Mouse (Mus musculus) kidney, adult 9 months (tissue): Measurements from ENCODE around the gene 1700067P10Rik.

Source experiments
- DNase-seq: peaks from one replicate; pipeline ENCODE4 v3.0.0; 2022

Gene 1700067P10Rik

DNA sequence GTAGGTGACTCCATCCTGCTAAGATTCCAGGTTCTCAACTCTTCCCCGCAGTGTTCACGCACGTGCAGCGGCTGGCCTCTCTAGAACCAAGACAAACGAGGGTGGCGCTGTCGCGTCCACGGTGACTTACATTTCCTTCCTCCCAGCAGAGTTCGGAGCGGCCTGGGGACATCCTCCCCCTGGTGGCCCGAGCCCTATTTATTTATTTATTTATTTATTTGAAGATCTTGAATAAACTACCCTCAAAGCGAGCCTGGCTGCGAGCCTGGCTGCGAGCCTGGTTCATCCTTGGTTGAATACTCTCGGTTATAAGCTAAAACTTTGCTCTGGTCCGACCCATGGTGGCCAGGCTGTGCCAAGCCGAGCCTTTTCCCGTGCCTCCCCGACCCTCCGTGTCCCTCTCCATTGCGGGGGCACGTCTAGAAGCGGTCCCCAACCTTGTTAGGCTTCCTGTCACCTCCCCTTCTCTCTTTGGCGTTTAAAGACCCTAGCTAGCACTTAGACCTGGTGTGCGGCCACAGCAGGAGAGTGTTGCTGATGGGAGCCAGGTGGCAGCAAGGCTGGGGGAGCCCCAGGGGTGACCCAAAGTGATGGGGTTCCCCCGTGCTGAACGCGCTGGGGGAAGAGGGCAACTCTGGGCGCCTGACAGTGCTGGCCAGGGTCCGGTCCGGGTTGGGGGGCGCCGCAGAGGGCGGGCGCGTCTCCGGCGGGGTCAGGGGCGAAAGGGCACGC is 8.1 kb downstream of the 1700067P10Rik start:
- peak; percentile 23 for DNase-seq

DNA sequence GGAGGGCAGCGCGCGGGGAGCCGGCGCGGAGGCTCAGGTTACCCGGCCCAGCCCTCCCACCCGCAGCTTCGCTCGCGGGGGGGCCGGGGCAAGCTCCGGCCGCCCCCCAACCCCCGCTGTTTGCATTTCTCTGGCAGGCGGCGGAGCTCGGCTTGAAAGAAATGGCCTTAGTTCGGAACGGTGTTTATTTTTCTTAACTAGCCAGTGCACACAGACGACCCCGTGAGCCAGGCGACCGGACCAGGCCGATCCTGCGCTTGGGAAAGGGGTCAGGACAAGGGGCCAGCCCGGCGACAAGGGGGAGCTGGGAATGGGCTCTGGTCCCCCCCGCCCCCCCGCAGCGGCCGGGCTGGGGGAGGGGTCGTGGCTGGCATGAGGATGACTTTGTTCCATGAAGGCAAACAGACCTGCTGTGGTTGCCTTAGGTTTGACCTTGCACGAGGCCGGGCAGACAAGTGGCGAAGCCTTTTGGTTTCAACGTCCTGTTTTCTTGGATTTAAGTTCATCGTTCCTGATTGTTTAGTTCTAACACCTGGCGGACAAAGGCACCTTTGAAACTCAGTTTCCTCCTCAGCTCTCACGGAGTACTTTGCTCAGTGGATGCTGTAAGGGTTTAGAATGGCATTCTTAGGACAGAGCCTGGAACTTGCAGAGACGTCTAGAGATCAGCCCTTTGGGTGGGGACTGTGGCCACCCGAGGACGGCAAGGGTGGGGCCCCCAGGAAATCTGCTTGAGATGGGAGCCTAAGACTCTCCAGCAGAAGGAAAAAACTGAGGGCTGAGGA is 8.8 kb downstream of the 1700067P10Rik start:
- no peak for DNase-seq

DNA sequence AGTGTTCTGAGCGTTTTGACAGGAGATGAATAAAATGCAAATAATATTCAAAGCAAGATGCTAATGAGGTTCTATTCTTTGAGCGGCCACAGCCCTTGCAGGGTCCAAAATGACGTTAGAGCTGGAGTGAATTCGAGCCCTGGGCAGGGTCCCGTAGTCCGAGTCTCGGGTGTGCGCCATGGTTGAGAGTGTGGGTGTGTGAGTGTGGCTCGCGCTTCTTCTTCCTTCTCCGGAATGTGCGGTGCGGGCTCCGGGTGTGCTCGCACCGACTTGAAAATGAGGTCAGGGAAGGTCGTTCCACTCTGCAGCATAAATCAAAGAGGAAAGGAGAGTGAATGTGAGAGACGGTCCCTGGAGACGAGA is 9.4 kb downstream of the 1700067P10Rik start:
- DNase-seq = no peak

DNA sequence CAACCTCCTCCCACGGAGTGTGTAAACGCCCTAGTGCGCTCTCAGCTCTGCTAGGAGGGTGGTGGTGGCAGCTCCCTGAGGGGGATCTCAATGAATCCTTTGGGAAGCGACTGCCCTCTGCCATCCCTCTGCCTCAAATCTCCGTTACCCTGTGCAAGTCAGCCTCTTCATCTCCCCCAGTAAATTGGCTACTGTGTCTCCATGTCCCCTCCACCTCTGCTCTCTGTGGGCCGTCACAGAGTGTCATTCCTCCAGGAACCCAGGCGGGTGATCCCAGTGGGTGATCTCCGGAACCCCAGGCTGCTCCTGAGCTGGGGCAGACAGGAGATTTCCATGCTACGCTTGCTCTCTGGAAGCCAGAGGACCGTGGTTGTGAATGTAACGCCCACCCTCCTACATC is 10.2 kb downstream of the 1700067P10Rik start:
- no peak for DNase-seq

DNA sequence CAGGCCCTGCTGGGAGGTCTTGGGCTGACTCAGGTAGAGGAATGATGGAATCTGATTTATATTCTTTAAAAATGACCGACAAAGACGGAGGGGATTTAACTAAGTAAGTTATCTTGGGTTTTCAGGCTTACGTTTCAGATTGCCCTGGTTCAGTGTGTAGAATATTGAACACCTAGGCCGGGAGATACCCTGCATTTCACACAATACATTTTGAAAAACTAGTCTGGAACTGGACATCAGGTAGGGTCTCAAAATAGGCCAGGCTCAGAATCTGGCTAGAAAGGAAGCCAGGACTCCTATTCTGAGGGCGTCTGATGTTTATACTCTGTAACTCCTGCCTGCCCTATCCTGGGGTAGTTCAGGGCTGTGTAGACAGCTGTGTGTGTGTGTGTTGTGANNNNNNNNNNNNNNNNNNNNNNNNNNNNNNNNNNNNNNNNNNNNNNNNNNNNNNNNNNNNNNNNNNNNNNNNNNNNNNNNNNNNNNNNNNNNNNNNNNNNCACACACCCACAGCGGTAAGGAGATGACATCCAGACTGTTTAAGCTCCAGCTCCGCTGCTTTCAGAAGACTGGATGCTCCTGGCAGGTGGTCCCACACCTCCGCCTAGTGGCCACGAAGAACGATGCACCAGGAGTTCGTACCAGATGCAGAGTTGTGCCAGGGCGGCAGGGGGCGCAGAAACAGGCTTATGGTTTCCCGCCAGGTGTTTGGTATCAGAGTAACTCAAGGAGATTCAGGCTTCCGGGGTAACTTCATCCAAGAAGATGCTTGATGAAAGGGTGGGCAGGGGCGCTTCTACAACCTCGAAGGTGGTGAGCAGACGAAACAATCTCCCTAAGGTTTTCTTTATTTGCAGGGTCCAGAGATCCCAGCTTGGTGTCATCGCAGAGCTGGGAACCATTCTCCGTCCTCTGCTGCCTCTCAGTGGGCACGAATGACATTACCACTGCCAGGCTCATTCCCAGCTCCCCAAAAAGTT is 11.6 kb downstream of the 1700067P10Rik start:
- DNase-seq = peak; percentile 90

DNA sequence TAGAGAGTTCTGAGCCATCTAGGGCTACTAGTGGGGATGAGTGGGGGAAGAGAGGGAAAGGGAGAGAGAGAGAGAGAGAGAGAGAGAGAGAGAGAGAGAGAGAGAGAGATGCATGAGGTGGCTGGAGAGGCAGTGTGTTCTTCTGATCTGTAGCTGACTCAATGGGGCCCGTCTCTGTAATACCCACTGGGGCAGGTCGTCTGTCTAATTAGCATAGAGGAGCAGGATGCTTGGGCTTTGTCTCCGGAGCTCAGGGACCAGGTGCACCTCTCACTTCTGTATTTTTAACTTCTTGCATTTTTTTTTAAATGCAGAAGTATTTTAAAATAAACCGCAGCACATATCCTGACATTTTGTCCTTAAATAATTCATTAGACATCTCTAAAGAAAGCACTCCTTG is 18.2 kb downstream of the 1700067P10Rik start:
- DNase-seq = no peak

DNA sequence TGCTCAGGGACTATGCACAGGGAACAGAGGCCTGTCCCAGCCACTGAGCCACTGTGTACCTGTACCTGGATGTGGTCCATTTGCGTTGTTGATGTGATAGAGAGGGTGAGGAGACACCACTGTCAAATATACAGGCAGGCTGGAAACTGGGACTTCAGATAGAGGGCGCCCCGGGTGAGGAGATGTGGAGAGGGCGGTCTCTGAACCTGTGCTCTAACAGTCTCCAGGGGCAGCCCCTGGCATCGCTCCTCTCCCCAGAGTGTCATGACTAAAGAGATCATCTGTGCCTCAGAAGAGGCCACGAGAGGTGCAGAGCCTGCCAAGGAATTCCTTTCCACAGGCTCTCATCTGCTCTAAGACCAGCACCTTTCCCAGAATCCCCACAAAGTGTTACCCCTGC is 18.7 kb downstream of the 1700067P10Rik start:
- no peak for DNase-seq

DNA sequence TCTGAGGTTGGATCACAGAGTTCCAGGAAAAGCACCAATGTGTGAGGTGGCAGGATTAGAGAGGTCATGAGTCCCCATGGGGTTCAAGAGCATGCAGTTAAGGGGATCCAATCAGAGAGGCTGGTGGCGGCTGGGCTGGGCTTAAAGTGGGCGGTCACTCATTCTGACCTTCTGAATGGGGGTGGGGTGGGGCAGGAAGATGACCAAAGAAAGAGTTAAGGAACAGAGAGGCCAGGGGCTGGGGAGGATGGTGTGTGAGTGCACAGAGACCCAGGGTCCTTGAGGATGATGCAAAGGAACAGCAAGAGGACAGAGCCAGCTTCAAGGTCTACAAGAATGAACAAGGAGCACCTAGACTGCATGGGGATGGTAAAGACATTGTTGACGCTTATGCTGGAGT is 19.4 kb downstream of the 1700067P10Rik start:
- no peak for DNase-seq

DNA sequence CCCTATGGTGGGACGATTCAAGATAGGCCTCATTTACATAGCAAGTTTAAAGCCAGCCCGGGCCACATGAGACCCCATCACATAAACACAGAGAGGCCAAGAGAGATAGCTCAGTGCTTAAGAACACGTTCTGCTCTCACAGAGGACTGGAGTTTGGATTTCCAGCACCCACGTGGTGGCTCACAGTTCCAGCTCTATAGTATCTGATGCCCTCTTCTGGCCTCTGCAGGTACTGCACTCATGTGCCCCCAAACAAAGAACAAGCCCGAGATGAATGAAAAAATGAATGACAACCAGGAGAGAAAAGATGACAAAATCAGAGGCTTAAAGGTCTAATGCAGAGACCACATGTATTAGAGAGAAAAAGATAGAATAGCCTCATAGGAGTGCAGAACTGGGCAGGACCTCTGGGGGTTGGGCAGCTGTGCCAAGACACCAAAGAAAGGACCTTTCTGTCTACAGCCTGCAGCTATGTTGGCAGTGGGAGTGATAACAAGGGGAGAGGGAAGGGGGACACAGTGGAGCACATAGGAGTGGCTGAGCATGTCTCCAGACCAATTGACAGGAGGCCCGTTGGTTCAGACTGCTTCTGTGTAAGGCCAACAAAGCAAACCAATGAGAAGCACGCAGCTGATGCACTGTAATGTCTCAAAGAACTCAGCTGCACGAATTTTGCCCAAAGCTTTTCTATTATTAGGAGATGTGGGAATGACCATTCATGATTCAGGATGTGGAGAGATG is 21.6 kb downstream of the 1700067P10Rik start:
- peak; percentile 40 for DNase-seq

DNA sequence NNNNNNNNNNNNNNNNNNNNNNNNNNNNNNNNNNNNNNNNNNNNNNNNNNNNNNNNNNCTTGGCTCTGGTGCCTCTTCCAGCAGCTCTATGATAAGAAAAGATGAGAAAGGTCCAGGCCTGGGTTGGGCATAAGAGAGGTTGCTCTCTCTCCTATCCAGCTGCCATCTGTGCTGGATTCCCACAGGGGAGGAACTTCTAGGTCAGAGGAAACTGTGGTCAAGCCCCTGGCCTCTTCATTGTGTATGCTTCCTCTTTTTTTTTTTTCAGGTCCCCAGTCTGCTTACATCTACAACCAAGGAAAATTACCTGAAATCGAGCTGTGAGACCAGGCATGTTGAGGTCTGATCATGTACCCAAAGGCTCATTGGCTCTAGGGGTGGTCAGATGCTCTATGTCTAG is 29.5 kb downstream of the 1700067P10Rik start:
- no peak for DNase-seq

DNA sequence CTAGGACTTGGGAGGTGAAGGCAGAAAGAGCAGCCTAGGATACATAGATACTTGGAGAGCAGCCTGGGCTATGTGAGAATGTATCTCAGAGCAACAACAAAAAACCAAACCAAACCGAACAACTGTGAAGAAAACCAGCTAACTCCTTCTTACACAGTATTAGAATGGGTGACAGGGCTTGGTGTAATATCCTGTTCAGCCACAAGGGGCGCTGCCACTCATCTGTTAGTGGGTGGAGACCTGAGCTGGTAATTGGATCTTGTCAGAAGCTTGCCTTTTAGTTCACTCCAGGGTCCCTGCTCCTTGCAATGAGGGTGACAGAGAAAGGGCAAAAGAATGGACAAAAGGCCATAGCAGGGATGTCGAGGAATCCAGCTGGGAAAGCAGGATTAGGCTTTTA is 30.5 kb downstream of the 1700067P10Rik start:
- peak; percentile 76 for DNase-seq

DNA sequence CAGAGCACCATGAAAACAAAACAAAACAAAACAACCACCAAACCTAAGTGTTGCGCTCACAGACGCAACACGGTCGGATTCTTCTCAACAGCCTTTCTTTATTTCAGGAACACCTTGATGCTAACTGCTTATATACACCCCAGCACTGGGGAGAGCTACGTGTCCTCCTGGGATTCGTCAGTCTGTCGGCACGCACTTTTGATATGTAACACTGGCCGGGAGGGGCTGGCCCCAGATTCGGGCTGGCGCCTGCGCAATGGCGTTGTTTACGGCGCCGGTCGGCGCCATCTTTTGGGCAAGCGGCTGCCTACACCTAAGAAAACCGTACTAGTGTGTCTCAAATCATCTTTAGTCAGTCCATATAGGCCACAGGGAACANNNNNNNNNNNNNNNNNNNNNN is 31.3 kb downstream of the 1700067P10Rik start:
- DNase-seq = no peak

DNA sequence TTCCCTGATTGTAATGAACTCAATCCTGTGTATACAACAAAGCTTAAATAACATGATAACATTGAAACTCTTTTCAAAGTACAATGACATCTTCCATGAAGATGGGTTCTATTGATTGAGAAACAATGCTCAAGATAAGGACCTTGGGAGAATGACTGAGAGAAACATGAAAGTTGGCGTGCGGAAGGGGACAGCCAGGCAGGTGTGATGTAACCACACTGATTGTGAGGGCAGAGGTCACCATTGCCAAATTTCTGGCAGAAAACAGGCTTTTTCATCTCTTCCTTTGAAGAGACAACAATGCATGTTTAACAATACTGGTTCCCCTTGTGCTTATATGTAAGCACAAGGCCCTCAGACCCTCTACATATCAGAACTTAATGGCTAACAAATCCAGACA is 43.7 kb downstream of the 1700067P10Rik start:
- no peak for DNase-seq
